Mouse (Mus musculus): Measurements from ENCODE around the gene Muc2. TPM values are rescaled to one million over a fixed set of nuclear protein-coding genes. Genes with fewer than 3 reads are reported as not detected.

The Muc2 gene
- total and polyA plus RNA-seq, 3 experiments = 0.25 TPM; not detected in 2

- Histone ChIP-seq H3K4me1 (ENCODE audit: control insufficient read depth, insufficient read depth, low read length) (no peaks in the 10 kb centered on the region), H3K27me3 (ENCODE audit: control insufficient read depth, insufficient read depth, low read length) (no peaks in the 10 kb centered on the region), H3K79me2 (replicated peaks; ENCODE audit: control insufficient read depth, insufficient read depth, low read length) (no peaks in the 10 kb centered on the region), H3K4me3 (no peak overlapping the region), H3K36me3 (ENCODE audit: control insufficient read depth, insufficient read depth, low read length) (no peaks in the 10 kb centered on the region), H3K9ac (ENCODE audit: low read depth, low read length) (no peak overlapping the region), H3K27ac (no peak overlapping the region)
- no peak for DNase-seq
- 83% methylated on average over 7 of the region's 7 CpGs for WGBS
- intact Hi-C loops (cut with DNase I) = no loop called here
- TF ChIP-seq POLR2A (IDR thresholded peaks at IDR 0.05; ENCODE audit: insufficient read depth, low read depth, low read length) = no peak
- no peak for TF ChIP-seq EP300 (IDR thresholded peaks at IDR 0.05; ENCODE audit: insufficient read depth, low read depth, low read length)
- TF ChIP-seq CTCF (IDR thresholded peaks at IDR 0.05) = no peak
Observed at GRCm38 (mm10) chr7:141803206-141803605, 113.1 kb downstream of the Muc2 start.

Other genes with a start within 250 kb of the Muc2 start
- under 1 TPM; 0.37 to 0.70 TPM for gene Pidd1, start 246.3 kb upstream of the Muc2 start, total RNA-seq (2021)
- 1.8 and 2.0 TPM in 2 replicates for gene Pidd1, start 246.3 kb upstream of the Muc2 start, polyA plus RNA-seq (2012; rRNA removed)
- 100 to 1,000 TPM; 848 to 928 TPM for gene Rplp2, start 243.0 kb upstream of the Muc2 start, total RNA-seq (2021)
- 404 and 421 TPM in 2 replicates for gene Rplp2, start 243.0 kb upstream of the Muc2 start, polyA plus RNA-seq (2012; rRNA removed)
- gene Pnpla2, start 235.1 kb upstream of the Muc2 start, total RNA-seq (2021) = 100 to 1,000 TPM; 398 to 572 TPM
- 597 and 669 TPM in 2 replicates for gene Pnpla2, start 235.1 kb upstream of the Muc2 start, polyA plus RNA-seq (2012; rRNA removed)
- 10 to 100 TPM; 15.4 to 19.4 TPM for gene Cracr2b, start 229.2 kb upstream of the Muc2 start, total RNA-seq (2021)
- 23.8 and 35.0 TPM in 2 replicates for gene Cracr2b, start 229.2 kb upstream of the Muc2 start, polyA plus RNA-seq (2012; rRNA removed)
- gene Cd151, start 222.9 kb upstream of the Muc2 start, total RNA-seq (2021) = 100 to 1,000 TPM; 272 to 334 TPM
- gene Cd151, start 222.9 kb upstream of the Muc2 start, polyA plus RNA-seq (2012; rRNA removed) = 395 and 491 TPM in 2 replicates
- gene Polr2l, start 215.2 kb upstream of the Muc2 start, total RNA-seq (2021) = 10 to 100 TPM; 71.7 to 82.8 TPM
- 62.6 and 64.4 TPM in 2 replicates for gene Polr2l, start 215.2 kb upstream of the Muc2 start, polyA plus RNA-seq (2012; rRNA removed)
- gene Tspan4, start 215.1 kb upstream of the Muc2 start, total RNA-seq (2021) = 10 to 100 TPM; 17.1 to 40.0 TPM
- 61.9 and 77.5 TPM in 2 replicates for gene Tspan4, start 215.1 kb upstream of the Muc2 start, polyA plus RNA-seq (2012; rRNA removed)
- gene Chid1, start 150.5 kb upstream of the Muc2 start, total RNA-seq (2021) = 10 to 100 TPM; 45.9 to 52.7 TPM
- gene Chid1, start 150.5 kb upstream of the Muc2 start, polyA plus RNA-seq (2012; rRNA removed) = 20.2 and 30.1 TPM in 2 replicates
- 10 to 100 TPM; 55.1 to 58.3 TPM for gene Ap2a2, start 128.2 kb upstream of the Muc2 start, total RNA-seq (2021)
- gene Ap2a2, start 128.2 kb upstream of the Muc2 start, polyA plus RNA-seq (2012; rRNA removed) = 28.5 and 29.9 TPM in 2 replicates
- gene Muc6, start 35.0 kb upstream of the Muc2 start, total RNA-seq (2021) = not detected
- gene Muc6, start 35.0 kb upstream of the Muc2 start, polyA plus RNA-seq (2012; rRNA removed) = 0.03 TPM in 1 of 2 replicates, not detected in the other
- not detected for gene Muc5ac, start 98.6 kb downstream of the Muc2 start, total RNA-seq (2021)
- 0.04 TPM in 1 of 2 replicates, not detected in the other for gene Muc5ac, start 98.6 kb downstream of the Muc2 start, polyA plus RNA-seq (2012; rRNA removed)
- gene Muc5b, start 148.7 kb downstream of the Muc2 start, total RNA-seq (2021) = not detected
- 4.9 TPM in 1 of 2 replicates, not detected in the other for gene Muc5b, start 148.7 kb downstream of the Muc2 start, polyA plus RNA-seq (2012; rRNA removed)
- 10 to 100 TPM; 50.2 to 54.2 TPM for gene Tollip, start 228.2 kb downstream of the Muc2 start, total RNA-seq (2021)
- gene Tollip, start 228.2 kb downstream of the Muc2 start, polyA plus RNA-seq (2012; rRNA removed) = 66.3 and 95.4 TPM in 2 replicates